Mouse (Mus musculus): ENCODE results near the gene Spcs2.

DNA sequence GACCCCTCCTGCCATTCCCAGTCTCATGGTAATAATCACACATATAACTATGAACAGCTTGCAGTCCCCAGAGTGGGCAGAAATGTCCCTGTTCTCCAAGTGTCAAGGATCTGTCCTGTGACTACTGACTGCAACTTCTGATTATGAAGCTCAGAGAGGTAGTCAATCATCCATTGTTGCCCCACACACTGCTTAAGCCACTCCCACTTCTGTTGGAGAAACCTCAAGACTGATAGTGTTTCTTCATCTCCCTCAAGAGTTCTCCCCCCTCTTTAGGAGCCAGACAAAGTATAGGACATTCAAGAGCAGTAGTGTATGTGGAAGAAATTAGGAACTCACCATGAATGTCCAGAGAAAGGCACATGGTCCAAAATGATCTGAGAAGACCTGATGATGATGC, 24.5 kb upstream of the Spcs2 start:
- TF ChIP-seq CTCF (IDR thresholded peaks at IDR 0.05; ENCODE audit: borderline replicate concordance, extremely low read depth, insufficient read depth, insufficient read length) = no peak
- no peak for TF ChIP-seq POLR2A (IDR thresholded peaks at IDR 0.05; ENCODE audit: borderline replicate concordance, extremely low read depth, insufficient read depth, insufficient read length, poor library complexity, severe bottlenecking)
